24 mouse cellular contexts compared by ENCODE assay signal in genomic region chr1:178549576-178549975, GRCm38 (mm10). TPM values are rescaled to one million over a fixed set of nuclear protein-coding genes. Genes with fewer than 3 reads are reported as not detected.
A peak's percentile ranks its signal among the peaks of the same experiment; 100 is the strongest.
DNase-seq lines count a peak whose midpoint lies in the region; ATAC-seq lines count a peak whose summit lies in the region.
"Had no signal": no experiment of that assay in that cellular context is flagged by ENCODE, and none has a peak within 500 bp of the region (broad histone marks: within the 10 kb centered on the region; RNA-seq: fewer than 3 reads in every experiment).

No protein-coding gene starts in this region.

- ATAC-seq in forebrain, embryonic 16.5 days: no peak
- ATAC-seq: CD4-positive, CD25-positive, alpha-beta regulatory T cell, adult 4 months; midbrain, embryonic 13.5 days had no signal

- H3K9ac ChIP-seq in forebrain, embryonic 16.5 days (replicated peaks; ENCODE audit: low read depth, low read length): no peak overlapping the region
- H3K9ac ChIP-seq: embryonic facial prominence, embryonic 12.5 days; forebrain, embryonic 12.5 days; heart, embryonic 15.5 days; hindbrain, embryonic 15.5 days; liver, embryonic 13.5 days; midbrain, embryonic 13.5 days had no signal

- intact Hi-C loops in heart, postnatal 36 days (cut with DNase I): no loop called here

- peaks cover 4% of the 10 kb centered on the region; the same call in 1 of the 2 replicates for H3K27me3 ChIP-seq in embryonic facial prominence, embryonic 10.5 days (replicated peaks; ENCODE audit: low read depth, poor library complexity, severe bottlenecking)
- no peaks in the 10 kb centered on the region for H3K27me3 ChIP-seq in midbrain, embryonic 10.5 days (ENCODE audit: low read depth, poor library complexity, severe bottlenecking)
- no peaks in the 10 kb centered on the region for H3K27me3 ChIP-seq in forebrain, embryonic 16.5 days (replicated peaks; ENCODE audit: control insufficient read depth, insufficient read depth, low read length)
- H3K27me3 ChIP-seq: embryonic facial prominence, embryonic 12.5 days; forebrain, embryonic 12.5 days; heart, embryonic 15.5 days; hindbrain, embryonic 15.5 days; midbrain, embryonic 13.5 days had no signal

- no peak overlapping the region for H3K4me3 ChIP-seq in embryonic facial prominence, embryonic 10.5 days
- no peak overlapping the region for H3K4me3 ChIP-seq in midbrain, embryonic 10.5 days
- no peak overlapping the region for H3K4me3 ChIP-seq in forebrain, embryonic 16.5 days (replicated peaks; ENCODE audit: low read length)
- H3K4me3 ChIP-seq: embryonic facial prominence, embryonic 12.5 days; erythroblast, embryonic 14.5 days; forebrain, embryonic 12.5 days; gastrocnemius, adult 2 months; heart, embryonic 15.5 days; hindbrain, embryonic 15.5 days; liver, embryonic 13.5 days; midbrain, embryonic 13.5 days had no signal

- peaks cover 29% of the 10 kb centered on the region for H3K36me3 ChIP-seq in embryonic facial prominence, embryonic 10.5 days (replicated peaks)
- no peaks in the 10 kb centered on the region for H3K36me3 ChIP-seq in midbrain, embryonic 10.5 days
- H3K36me3 ChIP-seq in forebrain, embryonic 16.5 days (ENCODE audit: control insufficient read depth, insufficient read depth): no peaks in the 10 kb centered on the region
- H3K36me3 ChIP-seq: forebrain, embryonic 12.5 days; hindbrain, embryonic 15.5 days; liver, embryonic 13.5 days had no signal

- 0 out of 2 replicates have a peak overlapping the region, but pooled peaks have one; percentile 1 for H3K27ac ChIP-seq in embryonic facial prominence, embryonic 10.5 days (replicated peaks)
- H3K27ac ChIP-seq in midbrain, embryonic 10.5 days (replicated peaks): no peak overlapping the region
- no peak overlapping the region for H3K27ac ChIP-seq in forebrain, embryonic 16.5 days (ENCODE audit: low read length)
- H3K27ac ChIP-seq: forebrain, embryonic 12.5 days; gastrocnemius, adult 2 months; heart, embryonic 15.5 days; hindbrain, embryonic 15.5 days; liver, embryonic 13.5 days; midbrain, embryonic 13.5 days; stomach, postnatal 0 days had no signal

- H3K9me3 ChIP-seq in embryonic facial prominence, embryonic 10.5 days: no peaks in the 10 kb centered on the region
- no peaks in the 10 kb centered on the region for H3K9me3 ChIP-seq in midbrain, embryonic 10.5 days (replicated peaks)
- peaks cover 2% of the 10 kb centered on the region; the same call in 1 of the 2 replicates for H3K9me3 ChIP-seq in forebrain, embryonic 16.5 days (ENCODE audit: control insufficient read depth, low read length)
- H3K9me3 ChIP-seq: embryonic facial prominence, embryonic 12.5 days; forebrain, embryonic 12.5 days; heart, embryonic 15.5 days; hindbrain, embryonic 15.5 days; liver, embryonic 13.5 days; midbrain, embryonic 13.5 days had no signal

- H3K4me2 ChIP-seq in forebrain, embryonic 16.5 days (ENCODE audit: low read length): no peak overlapping the region
- H3K4me2 ChIP-seq: embryonic facial prominence, embryonic 12.5 days; forebrain, embryonic 12.5 days; heart, embryonic 15.5 days; hindbrain, embryonic 15.5 days; liver, embryonic 13.5 days; midbrain, embryonic 13.5 days had no signal

- peaks cover 47% of the 10 kb centered on the region for H3K4me1 ChIP-seq in embryonic facial prominence, embryonic 10.5 days
- peaks cover 25% of the 10 kb centered on the region for H3K4me1 ChIP-seq in midbrain, embryonic 10.5 days
- no peaks in the 10 kb centered on the region for H3K4me1 ChIP-seq in forebrain, embryonic 16.5 days (replicated peaks; ENCODE audit: control insufficient read depth, insufficient read depth, low read length)
- H3K4me1 ChIP-seq: liver, embryonic 13.5 days had no signal

- peak; percentile 14 for DNase-seq in adrenal gland, postnatal 14 days
- DNase-seq in adrenal gland, adult 8-10 months: no peak
- DNase-seq in brain, adult 2 months (ENCODE audit: low read depth, low spot score): peak; percentile 56
- DNase-seq in cerebellum, adult 9-10 months: peak; percentile 71
- DNase-seq in embryonic facial prominence, embryonic 10.5 days (ENCODE audit: low spot score): no peak
- no peak for DNase-seq in heart, postnatal 36 days
- no peak for DNase-seq in midbrain, embryonic 10.5 days (ENCODE audit: low spot score)
- DNase-seq: gastrocnemius, adult 2 months; kidney, adult 9 months; kidney, postnatal 14 days; liver, embryonic 13.5 days; lung, adult 2 months; lung, postnatal 14 days; right cerebral cortex, postnatal 14 days had no signal

- 92% methylated on average over 4 of the region's 4 CpGs for WGBS in embryonic facial prominence, embryonic 10.5 days
- WGBS in midbrain, embryonic 10.5 days: 92% methylated on average over 4 of the region's 4 CpGs
- WGBS in forebrain, embryonic 16.5 days: 76% methylated on average over 4 of the region's 4 CpGs

RNA-seq across cellular contexts. Expression of gene Kif26b, which starts 20.7 kb away (rescaled TPM):
- 3.0 and 4.7 TPM in 2 replicates for total RNA-seq in adrenal gland, postnatal 14 days (2021)
- 1 to 10 TPM; 1.9 to 4.6 (median 2.4) TPM for total RNA-seq in adrenal gland, adult 8-10 months (2022)
- 9.0 and 10.2 TPM in 2 replicates for polyA plus RNA-seq in embryonic facial prominence, embryonic 10.5 days (2016; fragmentation: Nextera tagmentation; extraction: Ambion mirVana)
- total RNA-seq in heart, postnatal 36 days (2021): 1 to 10 TPM; 3.9 to 4.2 TPM
- polyA plus RNA-seq in midbrain, embryonic 10.5 days (2016; fragmentation: Nextera tagmentation; extraction: Ambion mirVana): 3.3 and 4.3 TPM in 2 replicates
- polyA plus RNA-seq in forebrain, embryonic 16.5 days (2015; fragmentation: Nextera tagmentation; extraction: Ambion mirVana): 4.7 and 5.3 TPM in 2 replicates
- total RNA-seq: monocyte, adult 5-6 weeks had no signal
- polyA plus RNA-seq: erythroblast, embryonic 14.5 days had no signal

Comparison
In these comparisons a context has a peak if more than half of its experiments do, and no peak if none do; other contexts are left out.
1. DNase-seq: peak in adrenal gland, postnatal 14 days (single experiment), brain, adult 2 months (single experiment) and cerebellum, adult 9-10 months (single experiment); none in adrenal gland, adult 8-10 months (single experiment), embryonic facial prominence, embryonic 10.5 days (single experiment), heart, postnatal 36 days (0 of 2) and midbrain, embryonic 10.5 days (single experiment).